Mouse (Mus musculus) heart, postnatal 0 days (tissue): ENCODE data around the gene Terb1. TPM values are rescaled to one million over a fixed set of nuclear protein-coding genes. Genes with fewer than 3 reads are reported as not detected.

ENCODE experiments used
- ATAC-seq: fragments of 200-750 bp; cut with Nextera tagmentation; 2 replicates; pipeline ENCODE4 v1.8.0; 2017; ENCODE audit warnings: low read depth, moderate number of reproducible peaks, moderate library complexity; ENCODE audit not compliant: insufficient read depth
- DNase-seq: peaks from one replicate; pipeline ENCODE4 v3.0.0-alpha.2; 2016; ENCODE audit warnings: low spot score
- H3K27ac ChIP-seq: fragments of 300-500 bp; sonication (generic); 2 replicates; pipeline ENCODE4 v1.5.1; 2014; ENCODE audit warnings: low read depth, mild to moderate bottlenecking
- H3K27me3 ChIP-seq: fragments of 300-500 bp; sonication (generic); 2 replicates; pipeline ENCODE4 v1.6.1; 2014; ENCODE audit warnings: low read length, mixed read lengths; ENCODE audit not compliant: control insufficient read depth, insufficient read depth
- H3K36me3 ChIP-seq: fragments of 300-500 bp; sonication (generic); replicated peaks from 2 replicates; pipeline ENCODE4 v1.6.1; 2014; ENCODE audit warnings: low read length, mixed read lengths; ENCODE audit not compliant: control insufficient read depth, insufficient read depth
- H3K4me1 ChIP-seq: fragments of 300-500 bp; sonication (generic); 2 replicates; pipeline ENCODE4 v1.6.1; 2014; ENCODE audit warnings: antibody characterized with exemption; ENCODE audit not compliant: control insufficient read depth, insufficient read depth
- H3K4me2 ChIP-seq: fragments of 300-500 bp; sonication (generic); 2 replicates; pipeline ENCODE4 v1.6.1; 2014; ENCODE audit warnings: low read depth, mild to moderate bottlenecking, low read length, moderate library complexity
- H3K4me3 ChIP-seq: fragments of 300-500 bp; sonication (generic); 2 replicates; pipeline ENCODE4 v1.5.1; 2014; ENCODE audit warnings: low read depth, low read length
- H3K9ac ChIP-seq: fragments of 300-500 bp; sonication (generic); replicated peaks from 2 replicates; pipeline ENCODE4 v1.6.1; 2014; ENCODE audit warnings: low read depth, low read length, mixed read lengths
- H3K9me3 ChIP-seq: fragments of 300-500 bp; sonication (generic); replicated peaks from 2 replicates; pipeline ENCODE4 v1.6.1; 2016; ENCODE audit warnings: low read length; ENCODE audit not compliant: control insufficient read depth
- CTCF ChIP-seq: IDR thresholded peaks from 2 replicates; pipeline ENCODE4 v1.5.1; 2016; ENCODE audit warnings: antibody characterized with exemption, control low read depth, low read depth
- EP300 ChIP-seq: IDR thresholded peaks from 2 replicates; pipeline ENCODE4 v1.6.1; 2016; ENCODE audit warnings: antibody characterized with exemption, low read depth
- WGBS: fragments of 180-500 bp; shearing (Covaris S2); extraction: QIAGEN DNeasy Blood & Tissue Kit; methylation state at CpG from one replicate; pipeline ENCODE4 v1.1.7; 2014; 5-methylcytosine and 5-hydroxymethylcytosine counted together
- polyA plus RNA-seq: library from polyadenylated mRNA; unstranded; fragments of >200 nt; fragmentation: Nextera tagmentation; extraction: Ambion mirVana; gene quantifications from 2 replicates; pipeline ENCODE4 v1.2.1, GENCODE M21; 2015
- total RNA-seq: library from RNA; depleted of rRNA; stranded (reverse); fragments of >200 nt; gene quantifications from 2 replicates; pipeline ENCODE4 v1.2.3, GENCODE M21; 2014; ENCODE audit warnings: low replicate concordance

Gene Terb1
- total and polyA plus RNA-seq, 2 experiments from 2014 or later, result 0.07 to 0.15 TPM

DNA sequence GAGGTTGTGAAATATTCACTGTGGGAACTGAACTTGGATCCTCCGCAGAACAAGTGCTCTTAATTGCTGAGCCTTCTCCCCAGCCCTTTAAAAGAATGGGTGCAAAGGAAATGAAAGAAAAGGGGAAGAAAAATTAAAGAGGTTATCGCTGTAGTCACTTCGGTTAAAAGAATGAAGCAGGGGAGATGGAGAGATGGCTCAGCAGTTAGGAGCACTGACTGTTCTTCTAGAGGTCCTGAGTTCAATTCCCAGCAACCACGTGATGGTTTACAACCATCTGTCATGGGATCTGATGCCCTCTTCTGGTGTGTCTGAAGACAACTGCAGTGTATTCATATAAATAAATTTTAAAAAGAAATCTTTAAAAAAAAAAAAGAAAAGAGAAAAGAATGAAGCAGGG is 26.3 kb upstream of the Terb1 start:
- Histone ChIP-seq H3K9ac (no peak overlapping the region), H3K4me3 (no peak overlapping the region), H3K36me3 (no peaks in the 10 kb centered on the region), H3K9me3 (no peaks in the 10 kb centered on the region), H3K4me1 (peaks cover 13% of the 10 kb centered on the region), H3K27ac (no peak overlapping the region), H3K4me2 (peak overlapping the region; percentile 89), H3K27me3 (peaks cover 30% of the 10 kb centered on the region)
- TF ChIP-seq CTCF (no peak), EP300 (no peak)
- DNase-seq (no peak), ATAC-seq (no peak)
- WGBS, result 82% methylated on average over 4 of the region's 4 CpGs

DNA sequence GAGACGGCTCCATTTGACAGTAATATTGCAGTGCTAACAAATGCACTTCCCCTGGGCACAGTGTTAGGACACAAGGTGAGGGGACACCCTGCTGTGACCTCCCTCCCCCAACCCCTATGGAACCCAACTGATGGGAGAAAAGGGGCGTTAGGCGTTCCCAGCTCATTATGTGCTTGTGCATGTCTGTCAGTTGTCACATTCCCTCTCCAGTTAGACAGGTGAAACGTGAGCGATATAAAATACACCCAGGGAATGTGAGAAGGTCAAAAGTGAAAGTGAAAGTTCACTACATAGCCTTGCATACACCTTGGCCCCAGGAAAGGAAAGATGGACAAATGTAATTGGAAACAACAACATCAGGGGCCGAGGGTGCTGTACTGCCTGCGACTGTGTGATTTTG is 25.7 kb upstream of the Terb1 start:
- 19% methylated on average over 7 of the region's 7 CpGs for WGBS

DNA sequence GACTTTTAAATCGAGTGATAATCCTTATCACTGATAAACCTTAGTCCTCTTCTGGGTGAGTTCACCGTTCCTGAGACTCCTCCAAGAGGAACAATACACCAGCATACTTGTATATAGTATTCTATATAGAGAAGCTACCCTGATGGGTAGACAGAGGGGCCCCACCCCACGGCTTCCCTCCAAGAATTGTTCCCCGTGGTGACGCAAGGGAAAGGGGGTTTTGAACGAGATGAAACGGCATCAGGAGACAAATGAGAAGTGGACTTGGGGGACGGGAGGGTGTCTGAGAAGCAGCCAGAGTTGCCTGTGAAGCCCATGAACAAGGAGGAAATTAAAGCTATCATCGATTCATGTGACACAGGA is 25.1 kb upstream of the Terb1 start:
- Histone ChIP-seq H3K36me3 (peaks cover 5% of the 10 kb centered on the region), H3K27me3 (peaks cover 18% of the 10 kb centered on the region; the same call in 1 of the 2 replicates), H3K9me3 (no peaks in the 10 kb centered on the region), H3K27ac (0 out of 2 replicates have a peak overlapping the region, but pooled peaks have one; percentile 18), H3K4me2 (peak overlapping the region; percentile 89), H3K4me3 (peak overlapping the region; percentile 94), H3K4me1 (peaks cover 13% of the 10 kb centered on the region), H3K9ac (peak overlapping the region; percentile 94)
- ATAC-seq, result peak; percentile 38
- no peak for DNase-seq
- WGBS, result 6% methylated on average over 9 of the region's 9 CpGs
- no peak for TF ChIP-seq EP300

More for the DNA sequence above, 25.7 kb upstream of the Terb1 start:
- TF ChIP-seq EP300, result no peak
- TF ChIP-seq CTCF, result no peak
- peaks cover 24% of the 10 kb centered on the region for H3K27me3 ChIP-seq
- H3K9ac ChIP-seq, result peak overlapping the region; percentile 94; the same call in 1 of the 2 replicates
- H3K4me3 ChIP-seq, result peak overlapping the region; percentile 94
- H3K27ac ChIP-seq, result 0 out of 2 replicates have a peak overlapping the region, but pooled peaks have one; percentile 18
- ATAC-seq, result no peak
- H3K4me2 ChIP-seq, result peak overlapping the region; percentile 89
- no peaks in the 10 kb centered on the region; the same call in 1 of the 2 replicates for H3K36me3 ChIP-seq
- no peaks in the 10 kb centered on the region for H3K9me3 ChIP-seq
- H3K4me1 ChIP-seq, result peaks cover 13% of the 10 kb centered on the region
- DNase-seq, result peak; percentile 8

DNA sequence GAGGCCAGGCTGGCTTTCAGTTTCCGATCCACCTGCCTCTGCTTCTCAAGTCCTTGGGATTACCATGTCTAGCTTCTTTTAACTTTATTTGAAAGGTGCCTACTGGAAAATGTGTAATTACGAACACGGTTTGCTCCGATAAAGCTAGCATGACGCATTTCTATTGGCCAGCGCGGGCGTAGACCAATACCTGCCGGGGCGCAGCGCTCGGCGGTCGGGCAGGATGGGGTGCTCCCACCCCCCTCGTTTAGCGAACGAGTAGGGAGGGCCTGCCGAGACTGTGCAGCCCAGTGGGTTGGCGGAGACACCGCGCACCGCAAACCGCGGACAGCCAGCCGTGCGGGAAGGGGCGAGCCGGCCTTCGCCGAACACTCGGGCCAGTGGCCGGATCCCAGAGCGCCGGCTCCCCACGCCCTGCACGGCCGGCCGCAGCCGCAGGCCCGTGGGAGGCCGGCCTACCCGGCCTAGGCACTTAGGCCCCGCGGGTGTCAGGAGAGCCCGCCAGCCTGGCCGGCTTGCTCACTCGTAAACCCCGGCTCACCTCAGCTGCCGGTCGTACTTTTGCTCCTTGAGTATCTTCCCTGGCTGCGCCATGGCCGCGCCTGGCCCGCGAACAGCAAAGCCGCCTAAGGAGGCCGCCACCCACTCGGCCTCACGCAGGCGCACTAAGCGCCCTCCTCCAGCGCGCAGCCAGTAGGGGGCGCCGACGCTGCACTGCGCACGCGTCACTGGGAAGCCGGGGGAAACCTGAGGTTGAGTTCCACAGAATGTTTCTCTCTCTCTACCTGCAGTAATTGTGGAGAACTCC is 24.5 kb upstream of the Terb1 start, which contains the start of the genes Nae1 and Car7:
Gene Nae1, minus strand, starts transcription at position 667 of the 808 bp plus-strand sequence.
Gene Car7, plus strand, starts transcription at position 719 of the 808 bp plus-strand sequence.
- H3K9ac ChIP-seq, result peak within 1 kb of the TSS; percentile 94

DNA sequence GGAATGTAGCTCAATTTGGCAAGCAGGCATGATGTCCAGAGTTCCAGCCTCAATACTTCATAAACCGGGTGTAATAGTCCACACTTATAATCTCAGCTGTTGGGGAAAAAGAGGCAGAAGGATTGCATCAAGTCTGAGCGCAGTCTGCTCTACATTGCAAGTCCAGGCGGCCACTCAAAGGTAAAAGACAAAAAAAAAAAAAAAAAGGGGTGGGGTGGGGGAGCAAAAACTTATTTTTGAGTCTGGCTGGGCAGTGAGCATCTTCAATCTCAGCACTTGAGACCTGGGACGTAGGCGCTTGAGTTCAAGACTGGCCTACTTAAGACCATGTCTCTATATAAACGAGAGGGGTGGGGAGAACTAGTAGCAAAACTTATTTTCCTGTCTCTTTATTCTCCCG is 23.8 kb upstream of the Terb1 start:
- 0 out of 2 replicates have a peak, but pooled peaks cover 6% of the 10 kb centered on the region for H3K27me3 ChIP-seq
- H3K4me2 ChIP-seq, result peak overlapping the region; percentile 89
- peaks cover 13% of the 10 kb centered on the region for H3K4me1 ChIP-seq
- WGBS, result 15% methylated on average over 7 of the region's 7 CpGs
- peak overlapping the region; percentile 94 for H3K4me3 ChIP-seq
- TF ChIP-seq CTCF (no peak), EP300 (no peak)
- ATAC-seq (no peak), DNase-seq (no peak)
- H3K9me3 ChIP-seq, result no peaks in the 10 kb centered on the region
- peaks cover 13% of the 10 kb centered on the region for H3K36me3 ChIP-seq
- peak overlapping the region; percentile 94 for H3K9ac ChIP-seq
- H3K27ac ChIP-seq, result peak overlapping the region; percentile 79; the same call in 1 of the 2 replicates

More for the DNA sequence above, 24.5 kb upstream of the Terb1 start, which contains the start of the genes Nae1 and Car7:
- under 1% methylated on average over 69 of the region's 70 CpGs for WGBS
- Histone ChIP-seq H3K27ac (peak within 1 kb of the TSS; percentile 79), H3K27me3 (0 out of 2 replicates have a peak, but pooled peaks cover 12% of the 10 kb centered on the region), H3K36me3 (peaks cover 11% of the 10 kb centered on the region), H3K4me1 (peaks cover 13% of the 10 kb centered on the region), H3K4me2 (peak within 1 kb of the TSS; percentile 89), H3K4me3 (peak within 1 kb of the TSS; percentile 94), H3K9me3 (no peaks in the 10 kb centered on the region)
- DNase-seq, result peak; percentile 86
- TF ChIP-seq CTCF (peak; percentile 98), EP300 (no peak)
- peak; percentile 96 for ATAC-seq
